Mouse (Mus musculus): Measurements from ENCODE around the gene Gpr84.

- TF ChIP-seq CTCF (IDR thresholded peaks at IDR 0.05; ENCODE audit: extremely low read depth, insufficient read depth, low read length), result no peak
- TF ChIP-seq POLR2A (IDR thresholded peaks at IDR 0.05; ENCODE audit: extremely low read depth, insufficient read depth, low read length), result no peak
Observed at GRCm38 (mm10) chr15:103359122-103359510, 48.7 kb upstream of the Gpr84 start.
